Mouse (Mus musculus) embryo, embryonic 9.5 days (tissue): ENCODE measurements around the gene Serhl.

Experiments
- DNase-seq: peaks from one replicate; pipeline ENCODE4 v3.0.0-alpha.2; 2017; ENCODE audit errors: extremely low spot score

Serhl gene

DNA sequence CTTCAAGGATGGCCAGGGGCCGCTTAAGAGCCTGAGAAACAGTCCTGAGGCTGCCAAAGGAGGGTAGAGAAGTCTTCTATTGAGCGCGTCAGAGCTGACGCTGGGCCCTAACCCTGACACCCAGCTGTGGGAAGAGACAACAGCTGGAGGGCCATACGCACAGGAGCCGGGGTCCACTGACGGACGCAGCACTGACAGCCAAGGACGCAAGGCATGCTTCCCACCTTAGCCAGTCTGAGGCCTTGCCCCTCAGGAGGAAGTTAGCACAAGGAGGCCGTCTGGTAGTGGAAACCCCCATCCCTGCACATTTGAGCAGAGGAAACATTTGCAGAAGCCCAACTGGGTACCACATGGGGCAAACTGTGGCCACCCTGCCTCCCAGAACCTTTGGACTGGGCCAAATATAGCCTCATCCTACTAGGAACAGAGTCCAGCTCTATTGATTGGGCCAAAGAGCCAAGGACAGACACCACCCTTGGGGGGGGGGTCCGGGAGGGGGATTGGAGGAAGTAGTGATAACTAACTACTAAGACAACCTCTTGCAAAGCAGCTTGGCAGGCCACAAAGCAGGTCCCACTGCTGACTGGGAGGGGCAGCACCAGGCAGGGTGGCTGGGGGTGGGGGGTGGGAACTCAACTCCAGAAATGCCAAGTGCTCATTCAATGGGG, 73.6 kb downstream of the Serhl start:
- no peak for DNase-seq

DNA sequence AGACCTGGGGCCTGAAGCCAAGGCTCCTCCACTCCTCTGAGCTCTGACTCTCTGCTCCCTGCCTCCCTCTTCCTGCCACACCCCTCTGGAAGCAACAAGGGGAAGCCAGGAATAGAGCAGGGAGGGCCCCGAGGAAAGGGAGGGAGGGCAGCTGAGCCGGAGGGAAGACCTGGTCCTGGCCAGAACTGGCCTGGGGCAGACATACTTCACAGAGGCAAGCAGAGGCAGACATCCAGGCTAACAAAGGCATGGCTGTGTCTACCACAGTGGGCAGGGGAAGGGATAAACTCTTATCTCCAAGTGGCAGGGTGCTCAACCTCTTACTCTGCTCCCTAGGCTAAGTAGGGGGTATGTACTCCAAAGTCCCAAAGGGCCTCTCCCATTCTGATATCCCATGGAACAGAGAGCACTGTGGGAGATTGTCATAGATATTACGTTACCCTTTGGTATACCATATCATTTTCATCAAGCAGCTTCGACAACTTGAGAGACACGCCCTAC, 75.7 kb downstream of the Serhl start:
- no peak for DNase-seq

DNA sequence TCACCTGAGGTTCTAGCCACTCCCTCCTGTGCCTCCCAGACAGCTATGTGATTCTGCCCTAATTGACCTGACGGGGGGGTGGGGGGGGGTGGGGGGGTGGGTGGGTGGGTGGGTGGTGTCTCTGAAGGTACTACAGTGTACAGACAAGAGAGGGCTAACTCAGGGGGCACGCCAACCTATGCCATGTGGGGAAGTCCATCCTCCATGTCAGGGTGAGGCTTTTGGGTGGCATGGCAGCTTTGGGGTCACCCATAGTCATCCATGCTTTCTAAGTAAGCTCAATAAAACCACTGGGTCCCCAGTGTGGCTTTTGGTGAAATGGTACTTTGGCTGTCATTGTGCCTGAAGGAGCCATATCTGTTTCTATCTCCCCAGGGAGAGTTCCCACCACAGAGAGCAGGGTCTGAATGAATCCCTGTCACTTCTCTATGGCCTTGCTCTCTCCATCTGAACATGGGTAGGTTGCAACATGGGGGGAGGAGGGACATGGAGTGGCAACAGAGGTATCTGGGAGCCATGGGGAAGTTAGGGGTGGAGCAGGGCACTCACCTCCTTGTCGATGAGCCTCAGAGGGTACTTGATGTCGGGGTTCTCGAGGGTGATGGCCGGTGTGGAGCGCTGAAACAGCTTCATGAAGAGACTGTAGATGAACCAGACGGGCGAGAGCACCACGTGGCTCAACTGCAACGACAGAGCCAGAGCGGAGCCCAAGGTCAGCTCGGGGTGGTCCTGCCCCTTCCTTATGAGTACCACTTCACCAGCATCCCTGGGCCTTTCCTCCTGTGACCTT, 76.4 kb downstream of the Serhl start:
- no peak for DNase-seq
